Mouse (Mus musculus) spleen, postnatal 0 days (tissue): ENCODE results near the gene Arhgef7. TPM values are rescaled to one million over a fixed set of nuclear protein-coding genes. Genes with fewer than 3 reads are reported as not detected.

Experiments used
- polyA plus RNA-seq: library from polyadenylated mRNA; unstranded; fragments of >200 nt; fragmentation: Nextera tagmentation; extraction: Ambion mirVana; gene quantifications from 2 replicates; pipeline ENCODE4 v1.2.1, GENCODE M21; 2015

Arhgef7 gene
- polyA plus RNA-seq, result 9.9 and 11.4 TPM in 2 replicates

GRCm38 (mm10) chr8:11727651-11728481, at the start of gene Arhgef7:
Gene Arhgef7, plus strand, starts transcription at chr8:11727721.

GRCm38 (mm10) chr8:11701033-11701362, 26.5 kb upstream of the Arhgef7 start, which contains the start of gene 1700016D06Rik:
Gene 1700016D06Rik, minus strand, starts transcription at chr8:11701063.

GRCm38 (mm10) chr8:11840174-11840573, 112.7 kb downstream of the Arhgef7 start, which contains the start of gene Tex29:
Gene Tex29, plus strand, starts transcription at chr8:11840474.

Other genes starting within 250 kb of the Arhgef7 start
- gene Rab20, start 249.0 kb upstream of the Arhgef7 start, polyA plus RNA-seq, result 3.3 and 4.0 TPM in 2 replicates
- gene Naxd, start 230.2 kb upstream of the Arhgef7 start, polyA plus RNA-seq, result 47.9 and 55.7 TPM in 2 replicates
- gene Cars2, start 176.9 kb upstream of the Arhgef7 start, polyA plus RNA-seq, result 18.4 and 19.5 TPM in 2 replicates
- gene Ing1, start 172.2 kb upstream of the Arhgef7 start, polyA plus RNA-seq, result 22.9 and 23.7 TPM in 2 replicates
- gene Ankrd10, start 92.0 kb upstream of the Arhgef7 start, polyA plus RNA-seq, result 27.2 and 33.5 TPM in 2 replicates
- not detected in 2 replicates for gene 1700016D06Rik, start 26.7 kb upstream of the Arhgef7 start, polyA plus RNA-seq
- 0.24 TPM in 1 of 2 replicates, not detected in the other for gene Tex29, start 112.8 kb downstream of the Arhgef7 start, polyA plus RNA-seq